Comparison of ENCODE assay signal across 8 mouse cellular contexts in genomic region chr6:47314507-47315334, GRCm38 (mm10).
DNase-seq lines count a peak whose midpoint lies in the region; ATAC-seq lines count a peak whose summit lies in the region.

No protein-coding gene starts in this region.

- no peak overlapping the region for H3K27ac ChIP-seq in hindbrain, embryonic 13.5 days
- no peak overlapping the region for H3K27ac ChIP-seq in stomach, embryonic 15.5 days

- H3K4me2 ChIP-seq in hindbrain, embryonic 13.5 days = peak overlapping the region; percentile 42
- H3K4me2 ChIP-seq in stomach, embryonic 15.5 days = peak overlapping the region; percentile 33

- H3K4me1 ChIP-seq in hindbrain, embryonic 13.5 days (replicated peaks) = peaks cover 16% of the 10 kb centered on the region
- peaks cover 9% of the 10 kb centered on the region for H3K4me1 ChIP-seq in stomach, embryonic 15.5 days

- H3K9ac ChIP-seq in hindbrain, embryonic 13.5 days = no peak overlapping the region
- no peak overlapping the region for H3K9ac ChIP-seq in stomach, embryonic 15.5 days

- 59% methylated on average over 15 of the region's 15 CpGs for WGBS in hindbrain, embryonic 13.5 days
- 56% methylated on average over 15 of the region's 15 CpGs for WGBS in stomach, embryonic 15.5 days

- H3K4me3 ChIP-seq in hindbrain, embryonic 13.5 days = 0 out of 2 replicates have a peak overlapping the region, but pooled peaks have one; percentile 6
- 0 out of 2 replicates have a peak overlapping the region, but pooled peaks have one; percentile 2 for H3K4me3 ChIP-seq in stomach, embryonic 15.5 days (replicated peaks)

- no peaks in the 10 kb centered on the region for H3K27me3 ChIP-seq in hindbrain, embryonic 13.5 days
- no peaks in the 10 kb centered on the region for H3K27me3 ChIP-seq in stomach, embryonic 15.5 days (replicated peaks)

- no peaks in the 10 kb centered on the region for H3K36me3 ChIP-seq in hindbrain, embryonic 13.5 days
- no peaks in the 10 kb centered on the region for H3K36me3 ChIP-seq in stomach, embryonic 15.5 days

- no peaks in the 10 kb centered on the region for H3K9me3 ChIP-seq in hindbrain, embryonic 13.5 days
- H3K9me3 ChIP-seq in stomach, embryonic 15.5 days = no peaks in the 10 kb centered on the region

- 0 out of 2 replicates have a peak, but pooled peaks have one; percentile 33 for ATAC-seq in hindbrain, embryonic 13.5 days (ENCODE audit: low FRiP score)
- ATAC-seq in stomach, embryonic 15.5 days (ENCODE audit: insufficient read depth, low FRiP score, low read depth) = no peak; the same call in 1 of the 2 replicates

- peak; percentile 15 for DNase-seq in gastrocnemius, adult 18-20 months (ENCODE audit: low spot score)
- DNase-seq in gastrocnemius, adult 8-10 months (ENCODE audit: low spot score in 2 of 2) = no peak
- DNase-seq in CD4-positive helper T cell, adult 2 months (ENCODE audit: low read depth, low spot score) = peak; percentile 60
- DNase-seq in embryo, embryonic 10 days (ENCODE audit: low spot score) = peak; percentile 69
- DNase-seq in lung, postnatal 10 days = peak; percentile 47
- DNase-seq in gastrocnemius, postnatal 25 days = no peak

Comparison
In these comparisons a context has a peak if more than half of its experiments do, and no peak if none do; other contexts are left out.
1. DNase-seq: peak in gastrocnemius, adult 18-20 months (single experiment), CD4-positive helper T cell, adult 2 months (single experiment), embryo, embryonic 10 days (single experiment) and lung, postnatal 10 days (single experiment); none in gastrocnemius, adult 8-10 months (0 of 2) and gastrocnemius, postnatal 25 days (single experiment).